Mouse (Mus musculus): ENCODE measurements around the gene Ccdc169. TPM values are rescaled to one million over a fixed set of nuclear protein-coding genes. Genes with fewer than 3 reads are reported as not detected.

Gene Ccdc169
- polyA plus RNA-seq, 1 experiment from 2014 or later = not detected

GRCm38 (mm10) chr3:55139837-55140236 lies 2.7 kb downstream of the Ccdc169 start:
- Histone ChIP-seq H3K4me1 (replicated peaks; ENCODE audit: control insufficient read depth, insufficient read depth, low read length) (no peaks in the 10 kb centered on the region), H3K4me3 (ENCODE audit: low read depth, low read length) (no peak overlapping the region), H3K9me3 (ENCODE audit: control insufficient read depth, low read length) (no peaks in the 10 kb centered on the region), H3K36me3 (ENCODE audit: control insufficient read depth, insufficient read depth, low read length) (peaks cover 28% of the 10 kb centered on the region), H3K9ac (ENCODE audit: low read length) (no peak overlapping the region), H3K27ac (ENCODE audit: low read depth) (no peak overlapping the region), H3K4me2 (ENCODE audit: low read length) (no peak overlapping the region), H3K27me3 (replicated peaks; ENCODE audit: control insufficient read depth, insufficient read depth, low read length) (no peaks in the 10 kb centered on the region)
- no peak for DNase-seq (ENCODE audit: low spot score)
- WGBS = 90% methylated on average over 12 of the region's 12 CpGs
- ATAC-seq (replicated peaks; ENCODE audit: low FRiP score, low TSS enrichment, low read depth) = no peak

DNA sequence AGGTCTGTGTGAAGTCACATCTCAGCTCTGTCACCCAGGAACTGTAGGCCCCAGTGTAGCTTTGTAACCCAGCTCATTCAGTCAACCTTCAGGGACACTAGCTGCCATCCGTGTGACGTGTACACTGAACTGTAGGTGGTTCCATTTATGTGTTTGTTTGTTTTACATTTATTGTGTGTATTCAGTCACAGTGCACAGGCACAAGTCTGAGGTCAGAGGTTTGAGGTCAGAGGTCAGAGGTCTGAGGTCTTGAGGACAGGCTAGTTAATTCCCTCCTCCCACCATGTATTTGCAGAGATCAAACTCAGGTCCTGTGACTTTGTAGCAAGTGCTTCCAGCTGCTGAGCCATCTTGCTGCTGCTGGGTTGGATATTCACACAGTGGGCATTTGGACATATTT lies 4.3 kb downstream of the Ccdc169 start:
- no peak overlapping the region for H3K9ac ChIP-seq (ENCODE audit: low read length)
- H3K27ac ChIP-seq (ENCODE audit: low read depth) = no peak overlapping the region
- WGBS = 75% methylated on average over 2 of the region's 2 CpGs
- H3K4me1 ChIP-seq (replicated peaks; ENCODE audit: control insufficient read depth, insufficient read depth, low read length) = no peaks in the 10 kb centered on the region
- DNase-seq (ENCODE audit: low spot score) (no peak), ATAC-seq (replicated peaks; ENCODE audit: low FRiP score, low TSS enrichment, low read depth) (no peak)
- H3K4me2 ChIP-seq (ENCODE audit: low read length) = no peak overlapping the region
- H3K27me3 ChIP-seq (replicated peaks; ENCODE audit: control insufficient read depth, insufficient read depth, low read length) = no peaks in the 10 kb centered on the region
- no peak overlapping the region for H3K4me3 ChIP-seq (ENCODE audit: low read depth, low read length)
- peaks cover 13% of the 10 kb centered on the region for H3K36me3 ChIP-seq (ENCODE audit: control insufficient read depth, insufficient read depth, low read length)
- no peaks in the 10 kb centered on the region for H3K9me3 ChIP-seq (ENCODE audit: control insufficient read depth, low read length)

DNA sequence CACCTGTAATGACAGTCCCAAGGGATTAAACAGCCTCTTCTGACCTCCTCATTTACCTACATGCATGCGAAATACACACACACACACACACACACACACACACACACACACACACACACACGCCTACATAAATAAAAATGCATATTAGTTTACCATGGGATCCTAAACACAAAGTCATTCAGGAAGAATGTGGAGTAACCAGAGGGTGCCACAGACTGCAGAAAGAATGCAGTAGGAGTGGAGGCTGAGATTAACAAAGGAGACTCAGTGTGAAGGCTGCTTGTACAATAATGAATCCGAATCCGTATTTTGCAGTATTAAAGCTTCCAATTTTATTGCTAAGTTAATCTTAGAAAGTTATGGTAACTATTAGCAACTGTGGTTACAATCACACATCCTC lies 7.8 kb downstream of the Ccdc169 start:
- ATAC-seq (replicated peaks; ENCODE audit: low FRiP score, low TSS enrichment, low read depth) (no peak), DNase-seq (ENCODE audit: low spot score) (no peak)
- 85% methylated on average over 4 of the region's 4 CpGs for WGBS
- Histone ChIP-seq H3K27ac (ENCODE audit: low read depth) (no peak overlapping the region), H3K4me1 (replicated peaks; ENCODE audit: control insufficient read depth, insufficient read depth, low read length) (no peaks in the 10 kb centered on the region), H3K4me3 (ENCODE audit: low read depth, low read length) (no peak overlapping the region), H3K27me3 (replicated peaks; ENCODE audit: control insufficient read depth, insufficient read depth, low read length) (no peaks in the 10 kb centered on the region), H3K9ac (ENCODE audit: low read length) (no peak overlapping the region), H3K4me2 (ENCODE audit: low read length) (no peak overlapping the region), H3K9me3 (ENCODE audit: control insufficient read depth, low read length) (no peaks in the 10 kb centered on the region), H3K36me3 (ENCODE audit: control insufficient read depth, insufficient read depth, low read length) (no peaks in the 10 kb centered on the region)

- H3K4me2 ChIP-seq (ENCODE audit: low read length) = no peak overlapping the region
- H3K9ac ChIP-seq (ENCODE audit: low read length) = no peak overlapping the region
- 87% methylated on average over 6 of the region's 6 CpGs for WGBS
- no peaks in the 10 kb centered on the region for H3K4me1 ChIP-seq (replicated peaks; ENCODE audit: control insufficient read depth, insufficient read depth, low read length)
- no peaks in the 10 kb centered on the region for H3K36me3 ChIP-seq (ENCODE audit: control insufficient read depth, insufficient read depth, low read length)
- no peak overlapping the region for H3K4me3 ChIP-seq (ENCODE audit: low read depth, low read length)
- DNase-seq (ENCODE audit: low spot score) (no peak), ATAC-seq (replicated peaks; ENCODE audit: low FRiP score, low TSS enrichment, low read depth) (no peak)
- no peaks in the 10 kb centered on the region for H3K9me3 ChIP-seq (ENCODE audit: control insufficient read depth, low read length)
- no peak overlapping the region for H3K27ac ChIP-seq (ENCODE audit: low read depth)
- no peaks in the 10 kb centered on the region for H3K27me3 ChIP-seq (replicated peaks; ENCODE audit: control insufficient read depth, insufficient read depth, low read length)
Observed at GRCm38 (mm10) chr3:55146441-55146840, 9.3 kb downstream of the Ccdc169 start.

- ATAC-seq (replicated peaks; ENCODE audit: low FRiP score, low TSS enrichment, low read depth) = no peak
- Histone ChIP-seq H3K27ac (ENCODE audit: low read depth) (no peak overlapping the region), H3K9me3 (ENCODE audit: control insufficient read depth, low read length) (no peaks in the 10 kb centered on the region), H3K9ac (ENCODE audit: low read length) (no peak overlapping the region), H3K27me3 (replicated peaks; ENCODE audit: control insufficient read depth, insufficient read depth, low read length) (no peaks in the 10 kb centered on the region), H3K36me3 (ENCODE audit: control insufficient read depth, insufficient read depth, low read length) (no peaks in the 10 kb centered on the region), H3K4me1 (replicated peaks; ENCODE audit: control insufficient read depth, insufficient read depth, low read length) (no peaks in the 10 kb centered on the region), H3K4me3 (ENCODE audit: low read depth, low read length) (no peak overlapping the region), H3K4me2 (ENCODE audit: low read length) (no peak overlapping the region)
- DNase-seq (ENCODE audit: low spot score) = no peak
- 90% methylated on average over 2 of the region's 2 CpGs for WGBS
Observed at GRCm38 (mm10) chr3:55147156-55147555, 10.0 kb downstream of the Ccdc169 start.

DNA sequence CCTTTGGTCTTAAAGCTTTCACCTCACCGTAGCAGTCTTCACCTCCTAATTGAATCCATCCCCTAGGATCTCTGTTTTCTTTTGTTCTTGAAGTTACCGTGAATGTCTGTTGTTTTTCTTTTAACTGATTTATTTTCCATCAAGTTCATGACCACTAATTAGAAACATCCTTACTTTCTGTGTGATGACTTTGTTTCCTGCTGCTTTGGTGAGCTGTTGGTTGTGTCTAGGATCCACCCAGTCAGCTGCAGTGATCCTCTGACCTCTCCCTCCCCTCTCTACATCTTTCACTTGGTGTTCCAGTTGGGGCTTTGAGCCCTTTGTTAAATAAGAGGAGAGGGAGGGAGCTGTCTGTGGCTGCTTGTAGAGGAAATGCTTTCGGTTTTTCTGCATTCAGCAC lies 11.0 kb downstream of the Ccdc169 start:
- H3K4me2 ChIP-seq (ENCODE audit: low read length) = no peak overlapping the region
- no peaks in the 10 kb centered on the region for H3K9me3 ChIP-seq (ENCODE audit: control insufficient read depth, low read length)
- no peak for DNase-seq (ENCODE audit: low spot score)
- WGBS = 56% methylated on average over 3 of the region's 3 CpGs
- H3K27ac ChIP-seq (ENCODE audit: low read depth) = no peak overlapping the region
- no peaks in the 10 kb centered on the region for H3K27me3 ChIP-seq (replicated peaks; ENCODE audit: control insufficient read depth, insufficient read depth, low read length)
- no peak for ATAC-seq (replicated peaks; ENCODE audit: low FRiP score, low TSS enrichment, low read depth)
- no peaks in the 10 kb centered on the region for H3K4me1 ChIP-seq (replicated peaks; ENCODE audit: control insufficient read depth, insufficient read depth, low read length)
- H3K4me3 ChIP-seq (ENCODE audit: low read depth, low read length) = no peak overlapping the region
- no peak overlapping the region for H3K9ac ChIP-seq (ENCODE audit: low read length)
- no peaks in the 10 kb centered on the region for H3K36me3 ChIP-seq (ENCODE audit: control insufficient read depth, insufficient read depth, low read length)

DNA sequence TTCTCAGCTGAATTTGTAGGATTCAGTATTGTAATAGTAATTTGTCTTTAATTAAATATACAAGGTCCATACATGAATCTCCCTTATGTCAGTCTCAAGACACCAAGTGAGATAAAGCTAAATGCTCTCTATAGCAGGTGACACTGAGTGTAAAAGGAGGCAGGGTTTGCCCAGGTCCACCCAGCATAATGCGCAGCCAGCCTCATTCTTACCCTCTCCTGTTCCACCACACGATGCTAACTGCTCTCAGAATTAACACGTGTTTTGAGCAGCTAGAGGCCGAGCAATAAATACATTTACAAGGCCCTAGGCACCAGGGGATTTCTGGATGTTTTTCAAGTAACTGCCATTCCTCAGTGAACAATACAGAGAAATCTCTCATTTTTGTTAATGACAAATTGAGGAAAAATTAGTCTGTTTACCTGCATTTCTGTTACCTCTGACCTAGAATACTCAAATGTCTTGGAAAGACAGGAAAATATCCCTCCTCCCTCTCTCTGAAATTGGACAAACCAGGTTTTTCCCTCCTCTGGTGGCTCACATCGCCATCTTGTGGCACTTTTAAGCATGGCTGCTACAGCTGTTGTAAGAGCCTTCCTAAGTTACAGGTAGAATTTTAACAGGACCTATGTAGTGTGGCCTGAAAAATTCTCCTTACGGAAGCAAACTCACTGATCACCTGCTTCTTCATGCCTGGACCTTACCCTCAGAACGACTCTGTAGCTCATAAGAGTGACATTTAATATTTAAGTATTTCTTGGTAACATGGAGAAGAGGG lies 14.7 kb downstream of the Ccdc169 start:
- Histone ChIP-seq H3K4me2 (ENCODE audit: low read length) (no peak overlapping the region), H3K9ac (ENCODE audit: low read length) (no peak overlapping the region), H3K4me1 (replicated peaks; ENCODE audit: control insufficient read depth, insufficient read depth, low read length) (no peaks in the 10 kb centered on the region), H3K4me3 (ENCODE audit: low read depth, low read length) (no peak overlapping the region), H3K27ac (ENCODE audit: low read depth) (no peak overlapping the region), H3K9me3 (ENCODE audit: control insufficient read depth, low read length) (no peaks in the 10 kb centered on the region), H3K36me3 (ENCODE audit: control insufficient read depth, insufficient read depth, low read length) (no peaks in the 10 kb centered on the region), H3K27me3 (replicated peaks; ENCODE audit: control insufficient read depth, insufficient read depth, low read length) (no peaks in the 10 kb centered on the region)
- DNase-seq (ENCODE audit: low spot score) = peak; percentile 70
- no peak for ATAC-seq (replicated peaks; ENCODE audit: low FRiP score, low TSS enrichment, low read depth)
- WGBS = 50% methylated on average over 7 of the region's 7 CpGs

GRCm38 (mm10) chr3:55152673-55153334 lies 15.7 kb downstream of the Ccdc169 start:
- Histone ChIP-seq H3K9me3 (ENCODE audit: control insufficient read depth, low read length) (no peaks in the 10 kb centered on the region), H3K9ac (ENCODE audit: low read length) (no peak overlapping the region), H3K4me3 (ENCODE audit: low read depth, low read length) (no peak overlapping the region), H3K27ac (ENCODE audit: low read depth) (no peak overlapping the region), H3K4me2 (ENCODE audit: low read length) (no peak overlapping the region), H3K36me3 (ENCODE audit: control insufficient read depth, insufficient read depth, low read length) (no peaks in the 10 kb centered on the region), H3K27me3 (replicated peaks; ENCODE audit: control insufficient read depth, insufficient read depth, low read length) (no peaks in the 10 kb centered on the region), H3K4me1 (replicated peaks; ENCODE audit: control insufficient read depth, insufficient read depth, low read length) (no peaks in the 10 kb centered on the region)
- DNase-seq (ENCODE audit: low spot score) (peak; percentile 53), ATAC-seq (replicated peaks; ENCODE audit: low FRiP score, low TSS enrichment, low read depth) (no peak)
- WGBS = 62% methylated on average over 6 of the region's 6 CpGs

DNA sequence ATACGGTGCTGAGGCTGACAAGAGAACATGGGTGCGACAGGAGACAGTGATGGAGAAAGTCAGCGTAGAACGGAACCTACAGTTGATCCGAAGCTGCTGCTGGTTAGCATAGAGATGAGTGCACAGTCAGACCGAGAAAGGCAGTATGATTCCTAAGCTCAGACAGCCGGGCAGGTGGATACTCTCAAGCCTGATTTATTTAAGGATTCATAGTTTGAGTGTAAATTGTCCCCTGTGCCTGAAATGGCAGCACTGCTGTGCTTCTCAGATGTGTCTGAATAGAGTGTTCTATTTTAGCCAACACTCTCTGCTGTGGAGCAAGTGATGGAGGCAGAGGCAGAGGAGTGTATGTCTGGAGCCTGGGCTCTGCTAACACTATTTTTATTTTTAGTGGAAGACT lies 17.0 kb downstream of the Ccdc169 start:
- no peak overlapping the region for H3K4me2 ChIP-seq (ENCODE audit: low read length)
- no peak overlapping the region for H3K27ac ChIP-seq (ENCODE audit: low read depth)
- H3K4me1 ChIP-seq (replicated peaks; ENCODE audit: control insufficient read depth, insufficient read depth, low read length) = no peaks in the 10 kb centered on the region
- 86% methylated on average over 7 of the region's 7 CpGs for WGBS
- no peak overlapping the region for H3K9ac ChIP-seq (ENCODE audit: low read length)
- no peaks in the 10 kb centered on the region for H3K36me3 ChIP-seq (ENCODE audit: control insufficient read depth, insufficient read depth, low read length)
- no peaks in the 10 kb centered on the region for H3K27me3 ChIP-seq (replicated peaks; ENCODE audit: control insufficient read depth, insufficient read depth, low read length)
- no peak for ATAC-seq (replicated peaks; ENCODE audit: low FRiP score, low TSS enrichment, low read depth)
- H3K9me3 ChIP-seq (ENCODE audit: control insufficient read depth, low read length) = no peaks in the 10 kb centered on the region
- no peak for DNase-seq (ENCODE audit: low spot score)
- H3K4me3 ChIP-seq (ENCODE audit: low read depth, low read length) = no peak overlapping the region
